Mouse (Mus musculus) cerebellum, adult 18-20 months (tissue): ENCODE results near the gene H2al1f.
A peak's percentile ranks its signal among the peaks of the same experiment; 100 is the strongest.
"Not testable (repeated sequence)": the region's sequence is repeated elsewhere in the genome, so short reads cannot be mapped to it uniquely, and the experiment has no call there.

Experiments used
- DNase-seq, 2 experiments: peaks; one replicate each; pipeline ENCODE4 v3.0.0; 2021

H2al1f gene

GRCm38 (mm10) chrX:11314858-11315257 is at the start of gene H2al1f:
TSS of gene H2al1f (plus strand) at chrX:11315158.
- not testable (repeated sequence) for DNase-seq

- no peak for DNase-seq
These were observed 47.2 kb upstream of the H2al1f start for GRCm38 (mm10) chrX:11267791-11268190.

GRCm38 (mm10) chrX:11269074-11269473 is 45.9 kb upstream of the H2al1f start:
- DNase-seq = peak; percentile 4 to 8

GRCm38 (mm10) chrX:11273190-11273589 is 41.8 kb upstream of the H2al1f start:
- no peak for DNase-seq

GRCm38 (mm10) chrX:11277083-11277482 is 37.9 kb upstream of the H2al1f start:
- no peak for DNase-seq

- no peak for DNase-seq
These were observed 34.2 kb upstream of the H2al1f start for GRCm38 (mm10) chrX:11280741-11281140.

- DNase-seq = no peak
These were observed 26.6 kb upstream of the H2al1f start for GRCm38 (mm10) chrX:11288306-11288882.

- DNase-seq = no peak
These were observed 25.7 kb upstream of the H2al1f start for GRCm38 (mm10) chrX:11289244-11289643.

GRCm38 (mm10) chrX:11298957-11299356 is 16.0 kb upstream of the H2al1f start, which contains the start of gene H2al1a:
TSS of gene H2al1a (plus strand) at chrX:11299257.
- DNase-seq = not testable (repeated sequence)

- DNase-seq = not testable (repeated sequence)
These were observed 12.8 kb upstream of the H2al1f start, which contains the start of gene H2al1b for GRCm38 (mm10) chrX:11302132-11302531. TSS of gene H2al1b (plus strand) at chrX:11302432.

GRCm38 (mm10) chrX:11305355-11305754 is 9.6 kb upstream of the H2al1f start, which contains the start of gene H2al1c:
TSS of gene H2al1c (plus strand) at chrX:11305655.
- DNase-seq = not testable (repeated sequence)

- not testable (repeated sequence) for DNase-seq
These were observed 6.4 kb upstream of the H2al1f start, which contains the start of gene H2al1d for GRCm38 (mm10) chrX:11308524-11308923. TSS of gene H2al1d (plus strand) at chrX:11308824.

GRCm38 (mm10) chrX:11311634-11312033 is 3.3 kb upstream of the H2al1f start, which contains the start of gene H2al1e:
TSS of gene H2al1e (plus strand) at chrX:11311934.
- not testable (repeated sequence) for DNase-seq

- DNase-seq = not testable (repeated sequence)
These were observed 3.0 kb downstream of the H2al1f start, which contains the start of gene H2al1g for GRCm38 (mm10) chrX:11317956-11318355. TSS of gene H2al1g (plus strand) at chrX:11318256.

- DNase-seq = not testable (repeated sequence)
These were observed 6.2 kb downstream of the H2al1f start, which contains the start of gene H2al1h for GRCm38 (mm10) chrX:11321192-11321591. TSS of gene H2al1h (plus strand) at chrX:11321492.

- DNase-seq = not testable (repeated sequence)
These were observed 9.4 kb downstream of the H2al1f start, which contains the start of gene H2al1i for GRCm38 (mm10) chrX:11324359-11324758. TSS of gene H2al1i (plus strand) at chrX:11324659.

- not testable (repeated sequence) for DNase-seq
These were observed 12.6 kb downstream of the H2al1f start, which contains the start of gene H2al1j for GRCm38 (mm10) chrX:11327522-11327921. TSS of gene H2al1j (plus strand) at chrX:11327822.

- DNase-seq = peak; percentile 24 to 25
These were observed 30.8 kb downstream of the H2al1f start for GRCm38 (mm10) chrX:11345762-11346161.

- peak; percentile 18 to 58 for DNase-seq
These were observed 31.8 kb downstream of the H2al1f start for GRCm38 (mm10) chrX:11346756-11347155.

- no peak for DNase-seq
These were observed 45.9 kb downstream of the H2al1f start for GRCm38 (mm10) chrX:11360823-11361222.

- DNase-seq = no peak
These were observed 46.3 kb downstream of the H2al1f start for GRCm38 (mm10) chrX:11361261-11361660.

- peak; percentile 50 to 55 for DNase-seq
These were observed 48.9 kb downstream of the H2al1f start for GRCm38 (mm10) chrX:11363890-11364289.
